Mouse (Mus musculus) liver, embryonic 14.5 days (tissue): ENCODE results near the gene Plxnb2.

Source experiments
- CTCF ChIP-seq: IDR thresholded peaks from 2 replicates; pipeline ENCODE4 v1.5.1; 2016; ENCODE audit warnings: antibody characterized with exemption, low read depth, control low read depth
- EP300 ChIP-seq: IDR thresholded peaks from 2 replicates; pipeline ENCODE4 v1.6.1; 2016; ENCODE audit warnings: antibody characterized with exemption, low read depth

DNA sequence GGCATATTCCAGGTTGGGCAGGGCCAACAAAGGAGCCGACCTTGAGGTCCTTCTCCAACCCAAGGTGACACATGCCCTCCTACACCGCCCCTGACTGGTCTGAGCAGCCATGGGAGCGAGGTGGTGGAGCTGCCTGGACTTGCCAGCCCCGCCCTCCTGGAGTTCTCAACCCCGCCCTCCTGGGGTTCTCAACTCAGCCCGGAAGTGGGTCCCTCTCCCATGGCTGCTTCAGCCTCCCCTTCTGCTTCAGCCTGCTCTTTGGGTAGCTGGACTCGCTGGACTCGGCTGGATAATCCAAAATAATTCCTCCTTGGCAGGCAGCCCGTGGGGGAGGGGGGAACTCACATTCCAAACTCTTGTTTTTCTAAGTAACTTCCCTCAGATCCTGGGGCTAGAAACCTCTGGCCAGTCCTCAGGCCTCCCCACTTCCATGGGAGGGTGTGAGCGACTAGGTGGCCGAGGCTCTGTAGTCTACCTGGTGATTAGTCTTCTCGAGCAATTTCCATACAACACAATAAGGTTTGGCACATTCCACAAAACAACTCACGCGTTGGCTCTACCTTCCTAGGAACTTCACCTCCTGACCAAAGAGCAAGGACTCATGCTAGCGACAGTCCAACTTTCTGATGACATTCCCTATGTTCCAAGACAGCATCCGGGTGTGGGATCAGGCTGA, 1.5 kb downstream of the Plxnb2 start:
- TF ChIP-seq CTCF, result no peak
- TF ChIP-seq EP300, result no peak
